Mouse (Mus musculus) ES-Bruce4 (cell line): ENCODE data around the gene Apol10a. TPM values are rescaled to one million over a fixed set of nuclear protein-coding genes. Genes with fewer than 3 reads are reported as not detected.
A peak's percentile ranks its signal among the peaks of the same experiment; 100 is the strongest.
"Not testable (repeated sequence)": the region's sequence is repeated elsewhere in the genome, so short reads cannot be mapped to it uniquely, and the experiment has no call there.

Experiments
- H3K27ac ChIP-seq: 2 replicates; pipeline ENCODE4 v1.5.1; 2012; ENCODE audit warnings: low read length, inconsistent platforms; ENCODE audit not compliant: insufficient read depth
- H3K27me3 ChIP-seq: 2 replicates; pipeline ENCODE4 v1.6.1; 2012; ENCODE audit warnings: mild to moderate bottlenecking, low read length, inconsistent platforms; ENCODE audit not compliant: control insufficient read depth, poor library complexity, insufficient read depth, severe bottlenecking
- H3K36me3 ChIP-seq: 2 replicates; pipeline ENCODE4 v1.6.1; 2012; ENCODE audit warnings: inconsistent platforms, mild to moderate bottlenecking, low read length, moderate library complexity; ENCODE audit not compliant: control insufficient read depth, poor library complexity, insufficient read depth, severe bottlenecking
- H3K4me1 ChIP-seq: one replicate; pipeline ENCODE4 v1.8.1; 2011; ENCODE audit warnings: low read length; ENCODE audit not compliant: control insufficient read depth, insufficient read depth
- H3K4me3 ChIP-seq: 2 replicates; pipeline ENCODE4 v1.5.1; 2011; ENCODE audit warnings: low read depth, mild to moderate bottlenecking, low read length
- H3K9ac ChIP-seq: 2 replicates; pipeline ENCODE4 v1.6.1; 2012; ENCODE audit warnings: low read depth, mild to moderate bottlenecking, inconsistent platforms; ENCODE audit not compliant: poor library complexity, severe bottlenecking
- H3K9me3 ChIP-seq: replicated peaks from 2 replicates; pipeline ENCODE4 v1.6.1; 2012; ENCODE audit warnings: mild to moderate bottlenecking, low read length, inconsistent platforms; ENCODE audit not compliant: control insufficient read depth, poor library complexity, insufficient read depth, severe bottlenecking
- CTCF ChIP-seq: IDR thresholded peaks from one replicate; pipeline ENCODE4 v1.8.1; 2011; ENCODE audit warnings: low read depth, low read length
- polyA plus RNA-seq: library from polyadenylated mRNA; stranded (reverse); fragments of >200 nt; gene quantifications from 2 replicates; pipeline ENCODE4 v1.2.4, GENCODE M21; 2011; ENCODE audit warnings: low read depth; ENCODE audit not compliant: missing spikeins, insufficient read depth, insufficient read length

Gene Apol10a
- not detected in 2 replicates for polyA plus RNA-seq

GRCm38 (mm10) chr15:77476693-77477092, at the start of gene Apol10a:
Apol10a (plus strand) TSS chr15:77477047.
- not testable (repeated sequence) for H3K9ac ChIP-seq, H3K4me1 ChIP-seq, H3K27me3 ChIP-seq, H3K36me3 ChIP-seq, H3K9me3 ChIP-seq, H3K4me3 ChIP-seq, H3K27ac ChIP-seq

GRCm38 (mm10) chr15:77428690-77429448, 48.0 kb upstream of the Apol10a start:
- H3K4me1 ChIP-seq, H3K9ac ChIP-seq, H3K9me3 ChIP-seq, H3K27ac ChIP-seq, H3K27me3 ChIP-seq, H3K4me3 ChIP-seq, H3K36me3 ChIP-seq: not testable (repeated sequence)

GRCm38 (mm10) chr15:77444746-77445145, 32.1 kb upstream of the Apol10a start:
- not testable (repeated sequence) for H3K9ac ChIP-seq, H3K4me3 ChIP-seq, H3K36me3 ChIP-seq, H3K4me1 ChIP-seq, H3K9me3 ChIP-seq, H3K27ac ChIP-seq, H3K27me3 ChIP-seq

- not testable (repeated sequence) for H3K9me3 ChIP-seq, H3K4me1 ChIP-seq, H3K36me3 ChIP-seq, H3K27me3 ChIP-seq, H3K9ac ChIP-seq, H3K27ac ChIP-seq, H3K4me3 ChIP-seq
These were observed 31.2 kb upstream of the Apol10a start for GRCm38 (mm10) chr15:77445668-77446067.

GRCm38 (mm10) chr15:77447392-77447791, 29.5 kb upstream of the Apol10a start, which contains the start of gene Apol7b:
Apol7b (minus strand) TSS chr15:77447492.
- H3K4me3 ChIP-seq, H3K9ac ChIP-seq, H3K27me3 ChIP-seq, H3K27ac ChIP-seq, H3K9me3 ChIP-seq, H3K4me1 ChIP-seq, H3K36me3 ChIP-seq: not testable (repeated sequence)

- peak; percentile 46 for TF ChIP-seq CTCF
These were observed 26.9 kb upstream of the Apol10a start for GRCm38 (mm10) chr15:77449927-77450326.

GRCm38 (mm10) chr15:77474699-77475390, 2.0 kb upstream of the Apol10a start:
- not testable (repeated sequence) for H3K4me3 ChIP-seq, H3K27me3 ChIP-seq, H3K4me1 ChIP-seq, H3K9ac ChIP-seq, H3K27ac ChIP-seq, H3K9me3 ChIP-seq, H3K36me3 ChIP-seq

More at GRCm38 (mm10) chr15:77449927-77450326, 26.9 kb upstream of the Apol10a start:
- H3K9me3 ChIP-seq, H3K9ac ChIP-seq, H3K4me1 ChIP-seq, H3K36me3 ChIP-seq, H3K27me3 ChIP-seq, H3K27ac ChIP-seq, H3K4me3 ChIP-seq: not testable (repeated sequence)
